Mouse (Mus musculus): ENCODE data around the gene Wars2.
A peak's percentile ranks its signal among the peaks of the same experiment; 100 is the strongest.

Wars2 gene

GRCm38 (mm10) chr3:99247996-99248801 is 107.3 kb downstream of the Wars2 start:
- no peak for DNase-seq (ENCODE audit: low read depth, low spot score)

GRCm38 (mm10) chr3:99248831-99249550 is 108.1 kb downstream of the Wars2 start:
- no peak for DNase-seq (ENCODE audit: low read depth, low spot score)

- no peak for DNase-seq (ENCODE audit: low read depth, low spot score)
Measured at GRCm38 (mm10) chr3:99249551-99249870, 108.6 kb downstream of the Wars2 start.

GRCm38 (mm10) chr3:99249906-99250305 is 109.0 kb downstream of the Wars2 start:
- DNase-seq (ENCODE audit: low read depth, low spot score): no peak

- DNase-seq (ENCODE audit: low read depth, low spot score): no peak
Measured at GRCm38 (mm10) chr3:99251271-99252165, 110.7 kb downstream of the Wars2 start.

- no peak for DNase-seq (ENCODE audit: low read depth, low spot score)
Measured at GRCm38 (mm10) chr3:99252461-99253091, 111.7 kb downstream of the Wars2 start.

GRCm38 (mm10) chr3:99253092-99253488 is 112.2 kb downstream of the Wars2 start:
- DNase-seq (ENCODE audit: low read depth, low spot score): peak; percentile 74

- DNase-seq (ENCODE audit: low read depth, low spot score): no peak
Measured at GRCm38 (mm10) chr3:99253497-99254451, 112.9 kb downstream of the Wars2 start.

GRCm38 (mm10) chr3:99254559-99255151 is 113.8 kb downstream of the Wars2 start:
- DNase-seq (ENCODE audit: low read depth, low spot score): no peak

GRCm38 (mm10) chr3:99255411-99256365 is 114.8 kb downstream of the Wars2 start:
- DNase-seq (ENCODE audit: low read depth, low spot score): no peak

GRCm38 (mm10) chr3:99256366-99256750 is 115.5 kb downstream of the Wars2 start:
- DNase-seq (ENCODE audit: low read depth, low spot score): no peak

GRCm38 (mm10) chr3:99256766-99257165 is 115.9 kb downstream of the Wars2 start:
- DNase-seq (ENCODE audit: low read depth, low spot score): peak; percentile 71

- no peak for DNase-seq (ENCODE audit: low read depth, low spot score)
Measured at GRCm38 (mm10) chr3:99257586-99258577, 117.0 kb downstream of the Wars2 start.

GRCm38 (mm10) chr3:99259741-99260270 is 118.9 kb downstream of the Wars2 start:
- no peak for DNase-seq (ENCODE audit: low read depth, low spot score)

GRCm38 (mm10) chr3:99260395-99260794 is 119.5 kb downstream of the Wars2 start:
- DNase-seq (ENCODE audit: low read depth, low spot score): no peak

- DNase-seq (ENCODE audit: low read depth, low spot score): no peak
Measured at GRCm38 (mm10) chr3:99261371-99261791, 120.5 kb downstream of the Wars2 start.

- no peak for DNase-seq (ENCODE audit: low read depth, low spot score)
Measured at GRCm38 (mm10) chr3:99261986-99262385, 121.1 kb downstream of the Wars2 start.

Measured in mesoderm, embryonic 11.5 days (tissue).